Mouse (Mus musculus) myocyte (in vitro differentiated cells): ENCODE data around the gene Olfr1097.

Experiments
- E2F4 ChIP-seq: IDR thresholded peaks from one replicate; pipeline ENCODE4 v1.6.1; 2011; ENCODE audit warnings: mild to moderate bottlenecking, control low read depth, moderate library complexity; ENCODE audit not compliant: insufficient read depth
- MAX ChIP-seq: IDR thresholded peaks from one replicate; pipeline ENCODE4 v1.6.1; 2011; ENCODE audit warnings: low read depth, mild to moderate bottlenecking, control low read depth
- MYOD1 ChIP-seq, 3 experiments: IDR thresholded peaks; one replicate each; pipeline ENCODE4 v1.6.1; 2011; ENCODE audit warnings: control low read depth in 2 of 3, low read depth in 2 of 3, mild to moderate bottlenecking in 2 of 3, moderate library complexity in 1 of 3; ENCODE audit not compliant: insufficient read length in 2 of 3, control insufficient read depth in 1 of 3
- POLR2A ChIP-seq: IDR thresholded peaks from one replicate; pipeline ENCODE4 v1.6.1; 2011; ENCODE audit warnings: low read depth, mild to moderate bottlenecking, control low read depth, moderate library complexity; ENCODE audit not compliant: insufficient read length
- POLR2AphosphoS2 ChIP-seq: IDR thresholded peaks from one replicate; pipeline ENCODE4 v1.6.1; 2011; ENCODE audit warnings: low read depth, control low read depth; ENCODE audit not compliant: insufficient read length
- SRF ChIP-seq: IDR thresholded peaks from one replicate; pipeline ENCODE4 v1.6.1; 2011; ENCODE audit warnings: low read depth; ENCODE audit not compliant: control insufficient read depth, insufficient read length
- TCF12 ChIP-seq: IDR thresholded peaks from one replicate; pipeline ENCODE4 v1.6.1; 2011; ENCODE audit warnings: mild to moderate bottlenecking, control low read depth; ENCODE audit not compliant: poor library complexity, insufficient read depth, severe bottlenecking
- TCF3 ChIP-seq: IDR thresholded peaks from one replicate; pipeline ENCODE4 v1.6.1; 2011; ENCODE audit warnings: low read depth, control low read depth; ENCODE audit not compliant: insufficient read length
- USF1 ChIP-seq: IDR thresholded peaks from one replicate; pipeline ENCODE4 v1.6.1; 2011; ENCODE audit warnings: low read depth, mild to moderate bottlenecking, control low read depth, moderate library complexity

GRCm38 (mm10) chr2:86924445-86924844 is 32.4 kb upstream of the Olfr1097 start, which contains the start of gene Olfr1098:
- no peak for TF ChIP-seq POLR2A
- no peak for TF ChIP-seq USF1
- no peak for TF ChIP-seq POLR2AphosphoS2
- no peak for TF ChIP-seq SRF
- TF ChIP-seq MYOD1 (IDR thresholded peaks at IDR 0.05; ENCODE audit: control insufficient read depth in 1 of 3, insufficient read length in 2 of 3, low read depth in 2 of 3), result no peak
- TF ChIP-seq TCF12, result no peak
- TF ChIP-seq MAX, result no peak
- TF ChIP-seq TCF3, result no peak
- no peak for TF ChIP-seq E2F4
